Mouse (Mus musculus) thymus, adult 2 months (tissue): Measurements from ENCODE around the gene Sntg2.

Experiments
- CTCF ChIP-seq: fragments of 200-500 bp; IDR thresholded peaks from 2 replicates; pipeline ENCODE4 v1.5.1; 2012; ENCODE audit warnings: mild to moderate bottlenecking, control low read depth, low read length, moderate library complexity, borderline replicate concordance; ENCODE audit not compliant: control insufficient read depth, poor library complexity, insufficient read depth; ENCODE audit errors: extremely low read depth
- POLR2A ChIP-seq: fragments of 200-500 bp; IDR thresholded peaks from 2 replicates; pipeline ENCODE4 v1.6.1; 2012; ENCODE audit warnings: mild to moderate bottlenecking, low read length, control low read depth, moderate library complexity; ENCODE audit not compliant: control insufficient read depth, poor library complexity, insufficient read depth; ENCODE audit errors: extremely low read depth

DNA sequence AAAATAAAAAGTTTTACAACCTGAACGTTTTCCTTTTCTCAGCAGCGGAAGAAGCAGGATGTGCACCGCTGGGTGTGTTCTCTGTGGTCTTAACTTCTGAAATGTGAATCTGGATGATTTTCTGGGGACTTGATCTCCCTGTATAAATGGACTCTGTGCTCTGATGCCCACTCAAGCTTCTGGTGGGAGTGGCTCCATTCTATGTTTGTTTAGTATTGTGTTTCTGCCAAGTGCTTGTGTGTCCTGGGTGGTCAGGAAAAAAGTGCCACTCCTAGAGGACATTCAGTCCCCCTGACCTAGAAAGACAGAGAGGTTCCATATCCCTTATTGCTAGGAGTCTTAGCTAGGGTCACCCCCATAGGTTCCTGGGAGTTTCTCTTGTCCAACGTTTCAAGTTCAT, 240.7 kb downstream of the Sntg2 start, which contains the start of gene Tpo:
- no peak for TF ChIP-seq CTCF
- no peak for TF ChIP-seq POLR2A
